Mouse (Mus musculus) midbrain, embryonic 16.5 days (tissue): Measurements from ENCODE around the gene Enox1. TPM values are rescaled to one million over a fixed set of nuclear protein-coding genes. Genes with fewer than 3 reads are reported as not detected.

Source experiments
- ATAC-seq: fragments of 200-750 bp; cut with Nextera tagmentation; 2 replicates; pipeline ENCODE4 v1.8.0; 2017; ENCODE audit warnings: moderate TSS enrichment
- H3K27ac ChIP-seq: fragments of 300-500 bp; sonication (generic); 2 replicates; pipeline ENCODE4 v1.5.1; 2014; ENCODE audit warnings: mild to moderate bottlenecking, low read length, mixed read lengths
- H3K27me3 ChIP-seq: fragments of 300-500 bp; sonication (generic); 2 replicates; pipeline ENCODE4 v1.6.1; 2014; ENCODE audit warnings: low read depth, low read length, mixed read lengths; ENCODE audit not compliant: control insufficient read depth, insufficient read depth
- H3K36me3 ChIP-seq: fragments of 300-500 bp; sonication (generic); 2 replicates; pipeline ENCODE4 v1.6.1; 2014; ENCODE audit warnings: mild to moderate bottlenecking, low read length, moderate library complexity, mixed read lengths; ENCODE audit not compliant: control insufficient read depth, insufficient read depth
- H3K4me1 ChIP-seq: fragments of 300-500 bp; sonication (generic); 2 replicates; pipeline ENCODE4 v1.6.1; 2014; ENCODE audit warnings: mild to moderate bottlenecking, low read length, mixed read lengths; ENCODE audit not compliant: control insufficient read depth, insufficient read depth
- H3K4me2 ChIP-seq: fragments of 300-500 bp; sonication (generic); 2 replicates; pipeline ENCODE4 v1.6.1; 2014; ENCODE audit warnings: mild to moderate bottlenecking, low read length, mixed read lengths
- H3K4me3 ChIP-seq: fragments of 300-500 bp; sonication (generic); 2 replicates; pipeline ENCODE4 v1.5.1; 2014; ENCODE audit warnings: low read depth, mild to moderate bottlenecking, low read length, moderate library complexity, mixed read lengths
- H3K9ac ChIP-seq: fragments of 300-500 bp; sonication (generic); 2 replicates; pipeline ENCODE4 v1.6.1; 2014; ENCODE audit warnings: low read depth, low read length, mixed read lengths
- H3K9me3 ChIP-seq: fragments of 300-500 bp; sonication (generic); replicated peaks from 2 replicates; pipeline ENCODE4 v1.6.1; 2014; ENCODE audit warnings: mild to moderate bottlenecking, low read length, mixed read lengths; ENCODE audit not compliant: control insufficient read depth, poor library complexity, severe bottlenecking
- WGBS: fragments of 180-500 bp; shearing (Covaris S2); extraction: QIAGEN DNeasy Blood & Tissue Kit; methylation state at CpG from one replicate; pipeline ENCODE4 v1.1.7; 2014; 5-methylcytosine and 5-hydroxymethylcytosine counted together
- polyA plus RNA-seq: library from polyadenylated mRNA; unstranded; fragments of >200 nt; fragmentation: Nextera tagmentation; extraction: Ambion mirVana; gene quantifications from 2 replicates; pipeline ENCODE4 v1.2.1, GENCODE M21; 2015

The Enox1 gene
- polyA plus RNA-seq, 1 experiment from 2014 or later: 42.8 TPM

- Histone ChIP-seq H3K4me3 (no peak overlapping the region), H3K4me1 (peaks cover 4% of the 10 kb centered on the region; the same call in 1 of the 2 replicates), H3K27me3 (no peaks in the 10 kb centered on the region), H3K27ac (no peak overlapping the region), H3K9ac (no peak overlapping the region), H3K4me2 (no peak overlapping the region), H3K9me3 (no peaks in the 10 kb centered on the region), H3K36me3 (no peaks in the 10 kb centered on the region)
- WGBS: 82% methylated on average over 6 of the region's 6 CpGs
- ATAC-seq: no peak
Observed at GRCm38 (mm10) chr14:77561808-77562583, 405.4 kb downstream of the Enox1 start.

- no peaks in the 10 kb centered on the region for H3K36me3 ChIP-seq
- peaks cover 4% of the 10 kb centered on the region; the same call in 1 of the 2 replicates for H3K4me1 ChIP-seq
- H3K4me3 ChIP-seq: no peak overlapping the region
- no peak for ATAC-seq
- H3K27me3 ChIP-seq: no peaks in the 10 kb centered on the region
- H3K9me3 ChIP-seq: no peaks in the 10 kb centered on the region
- no peak overlapping the region for H3K4me2 ChIP-seq
- 70% methylated on average over 5 of the region's 5 CpGs for WGBS
- no peak overlapping the region for H3K27ac ChIP-seq
- no peak overlapping the region for H3K9ac ChIP-seq
Observed at GRCm38 (mm10) chr14:77563922-77564321, 407.4 kb downstream of the Enox1 start.

- 86% methylated on average over 2 of the region's 2 CpGs for WGBS
- ATAC-seq: no peak
- H3K9me3 ChIP-seq: no peaks in the 10 kb centered on the region
- H3K36me3 ChIP-seq: no peaks in the 10 kb centered on the region
- no peak overlapping the region for H3K4me2 ChIP-seq
- H3K27me3 ChIP-seq: no peaks in the 10 kb centered on the region
- no peak overlapping the region for H3K4me3 ChIP-seq
- no peaks in the 10 kb centered on the region for H3K4me1 ChIP-seq
- H3K9ac ChIP-seq: no peak overlapping the region
- H3K27ac ChIP-seq: no peak overlapping the region
Observed at GRCm38 (mm10) chr14:77567120-77567519, 410.6 kb downstream of the Enox1 start.

- peak overlapping the region; percentile 28; the same call in 1 of the 2 replicates for H3K27ac ChIP-seq
- H3K4me1 ChIP-seq: peaks cover 13% of the 10 kb centered on the region
- H3K9me3 ChIP-seq: no peaks in the 10 kb centered on the region
- H3K27me3 ChIP-seq: no peaks in the 10 kb centered on the region
- no peak for ATAC-seq
- no peak overlapping the region for H3K4me3 ChIP-seq
- 23% methylated on average over 3 of the region's 3 CpGs for WGBS
- no peak overlapping the region for H3K9ac ChIP-seq
- H3K36me3 ChIP-seq: no peaks in the 10 kb centered on the region
- no peak overlapping the region for H3K4me2 ChIP-seq
Observed at GRCm38 (mm10) chr14:77574436-77574835, 417.9 kb downstream of the Enox1 start.

GRCm38 (mm10) chr14:77576411-77576810 lies 419.8 kb downstream of the Enox1 start:
- ATAC-seq: no peak
- Histone ChIP-seq H3K27me3 (no peaks in the 10 kb centered on the region), H3K9me3 (no peaks in the 10 kb centered on the region), H3K9ac (no peak overlapping the region), H3K27ac (no peak overlapping the region), H3K36me3 (no peaks in the 10 kb centered on the region), H3K4me3 (no peak overlapping the region), H3K4me2 (no peak overlapping the region), H3K4me1 (peaks cover 15% of the 10 kb centered on the region)
- WGBS: 79% methylated on average over 5 of the region's 5 CpGs

- Histone ChIP-seq H3K9ac (no peak overlapping the region), H3K4me1 (peaks cover 15% of the 10 kb centered on the region), H3K36me3 (no peaks in the 10 kb centered on the region), H3K9me3 (no peaks in the 10 kb centered on the region), H3K4me3 (no peak overlapping the region), H3K27ac (no peak overlapping the region), H3K27me3 (no peaks in the 10 kb centered on the region), H3K4me2 (no peak overlapping the region)
- no peak for ATAC-seq
- WGBS: 78% methylated on average over 18 of the region's 18 CpGs
Observed at GRCm38 (mm10) chr14:77577481-77578251, 421.1 kb downstream of the Enox1 start.

GRCm38 (mm10) chr14:77578355-77578754 lies 421.8 kb downstream of the Enox1 start:
- Histone ChIP-seq H3K4me3 (no peak overlapping the region), H3K36me3 (no peaks in the 10 kb centered on the region), H3K9ac (no peak overlapping the region), H3K4me1 (peaks cover 15% of the 10 kb centered on the region), H3K9me3 (no peaks in the 10 kb centered on the region), H3K27ac (peak overlapping the region; percentile 6; the same call in 1 of the 2 replicates), H3K4me2 (no peak overlapping the region), H3K27me3 (no peaks in the 10 kb centered on the region)
- 19% methylated on average over 7 of the region's 7 CpGs for WGBS
- peak; percentile 33; the same call in 1 of the 2 replicates for ATAC-seq

- 72% methylated on average over 14 of the region's 14 CpGs for WGBS
- H3K9ac ChIP-seq: no peak overlapping the region
- H3K4me2 ChIP-seq: no peak overlapping the region
- ATAC-seq: no peak
- no peaks in the 10 kb centered on the region for H3K9me3 ChIP-seq
- peaks cover 15% of the 10 kb centered on the region for H3K4me1 ChIP-seq
- no peak overlapping the region for H3K4me3 ChIP-seq
- H3K36me3 ChIP-seq: no peaks in the 10 kb centered on the region
- H3K27ac ChIP-seq: no peak overlapping the region
- H3K27me3 ChIP-seq: no peaks in the 10 kb centered on the region
Observed at GRCm38 (mm10) chr14:77580106-77580936, 423.8 kb downstream of the Enox1 start.
